Mouse (Mus musculus) liver, embryonic 14.5 days (tissue): ENCODE measurements at regions not wholly inside any gene's neighbourhood (a gene's known extent, or its start where the extent isn't known, plus 50 kb on each side); places are given as distances from the start of the nearest gene placed in this dataset.

ENCODE experiments used
- CTCF ChIP-seq: IDR thresholded peaks from 2 replicates; pipeline ENCODE4 v1.5.1; 2016; ENCODE audit warnings: antibody characterized with exemption, low read depth, control low read depth
- EP300 ChIP-seq: IDR thresholded peaks from 2 replicates; pipeline ENCODE4 v1.6.1; 2016; ENCODE audit warnings: antibody characterized with exemption, low read depth

GRCm38 (mm10) chr3:40428021-40428420 is 103.1 kb upstream of the Intu start:
- no peak for TF ChIP-seq CTCF
- TF ChIP-seq EP300 = no peak
